Mouse (Mus musculus): ENCODE measurements around the gene Itpr1. TPM values are rescaled to one million over a fixed set of nuclear protein-coding genes. Genes with fewer than 3 reads are reported as not detected.

Gene Itpr1
- polyA plus RNA-seq, 1 experiment from 2014 or later = 22.4 TPM

DNA sequence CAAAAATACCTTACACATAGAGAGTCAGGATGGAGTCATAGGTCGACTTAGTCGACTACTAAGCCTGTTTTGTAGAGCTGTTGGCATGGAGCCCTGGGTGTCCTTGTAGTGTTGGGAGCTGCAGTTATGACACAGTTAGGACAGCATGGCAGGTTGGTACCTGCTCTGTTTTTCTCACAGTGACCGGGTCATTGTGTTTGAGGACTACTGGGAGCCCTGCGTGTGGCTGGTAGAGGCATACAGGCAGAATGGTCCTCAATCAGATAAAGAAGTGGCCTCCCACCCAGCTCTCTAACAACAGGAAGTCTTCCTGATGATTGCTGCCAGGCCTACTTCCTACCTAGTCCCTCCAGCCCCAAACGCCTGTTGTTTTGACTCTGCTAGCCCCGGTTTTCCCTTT lies 20.2 kb downstream of the Itpr1 start:
- Histone ChIP-seq H3K36me3 (ENCODE audit: control insufficient read depth, insufficient read depth, low read length) (no peaks in the 10 kb centered on the region), H3K27me3 (ENCODE audit: control insufficient read depth, insufficient read depth, low read length) (no peaks in the 10 kb centered on the region), H3K9me3 (ENCODE audit: control insufficient read depth, low read length) (no peaks in the 10 kb centered on the region), H3K4me2 (replicated peaks; ENCODE audit: low read depth, low read length) (no peak overlapping the region), H3K4me1 (ENCODE audit: control insufficient read depth, insufficient read depth, low read length) (peaks cover 49% of the 10 kb centered on the region), H3K27ac (ENCODE audit: low read depth, low read length) (peak overlapping the region; percentile 24), H3K9ac (ENCODE audit: low read depth, low read length) (no peak overlapping the region), H3K4me3 (ENCODE audit: low read length) (no peak overlapping the region)
- WGBS = 34% methylated on average over 6 of the region's 6 CpGs
- no peak for ATAC-seq (ENCODE audit: low FRiP score, low TSS enrichment)

DNA sequence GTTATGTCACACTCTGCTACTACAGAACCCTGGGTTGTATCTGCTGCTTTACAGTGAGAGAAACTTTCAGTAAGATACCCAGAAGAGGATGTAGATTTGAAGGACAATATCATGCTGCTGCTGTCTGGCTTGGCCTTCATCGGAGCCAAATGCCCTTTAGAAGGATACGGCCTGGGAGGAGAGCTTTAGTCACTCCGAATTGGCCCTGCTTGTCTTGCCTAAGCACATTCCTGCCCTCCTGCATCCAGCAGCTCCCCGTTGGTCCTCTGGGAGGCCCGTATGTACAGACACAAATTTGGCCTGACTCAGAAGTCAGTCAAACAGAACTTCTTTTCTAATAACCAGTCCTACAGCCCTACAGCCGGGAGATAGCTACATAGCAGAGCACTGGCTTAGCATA lies 21.6 kb downstream of the Itpr1 start:
- Histone ChIP-seq H3K4me2 (replicated peaks; ENCODE audit: low read depth, low read length) (no peak overlapping the region), H3K36me3 (ENCODE audit: control insufficient read depth, insufficient read depth, low read length) (no peaks in the 10 kb centered on the region), H3K4me1 (ENCODE audit: control insufficient read depth, insufficient read depth, low read length) (peaks cover 52% of the 10 kb centered on the region), H3K4me3 (ENCODE audit: low read length) (no peak overlapping the region), H3K9ac (ENCODE audit: low read depth, low read length) (no peak overlapping the region), H3K9me3 (ENCODE audit: control insufficient read depth, low read length) (no peaks in the 10 kb centered on the region), H3K27ac (ENCODE audit: low read depth, low read length) (0 out of 2 replicates have a peak overlapping the region, but pooled peaks have one; percentile 4), H3K27me3 (ENCODE audit: control insufficient read depth, insufficient read depth, low read length) (no peaks in the 10 kb centered on the region)
- ATAC-seq (ENCODE audit: low FRiP score, low TSS enrichment) = no peak
- WGBS = 61% methylated on average over 6 of the region's 6 CpGs

DNA sequence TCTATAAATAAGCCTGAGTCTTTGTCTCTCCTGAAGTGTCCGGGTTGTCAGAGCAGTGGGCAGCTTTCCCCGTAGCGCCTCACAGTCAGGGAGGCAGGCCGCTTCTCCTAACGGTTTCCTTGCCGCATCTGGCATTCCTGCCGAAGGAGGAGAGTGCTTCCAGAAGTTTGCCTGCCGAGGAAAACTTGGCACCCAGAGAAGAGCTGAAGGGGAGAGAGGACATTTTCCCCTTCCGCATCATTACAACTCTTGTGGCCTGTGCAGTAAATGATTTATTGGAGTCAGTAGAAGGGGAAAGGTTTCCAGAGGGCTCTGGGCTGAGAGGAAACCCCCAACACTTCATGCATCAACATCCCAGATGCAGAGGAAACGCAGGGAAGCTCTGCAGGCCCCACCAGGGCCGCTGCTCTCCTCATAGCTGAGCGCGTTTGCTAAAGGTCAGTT lies 22.8 kb downstream of the Itpr1 start:
- H3K36me3 ChIP-seq (ENCODE audit: control insufficient read depth, insufficient read depth, low read length) = no peaks in the 10 kb centered on the region
- no peak overlapping the region for H3K4me3 ChIP-seq (ENCODE audit: low read length)
- WGBS = 12% methylated on average over 13 of the region's 13 CpGs
- H3K27me3 ChIP-seq (ENCODE audit: control insufficient read depth, insufficient read depth, low read length) = no peaks in the 10 kb centered on the region
- peaks cover 52% of the 10 kb centered on the region for H3K4me1 ChIP-seq (ENCODE audit: control insufficient read depth, insufficient read depth, low read length)
- peak; percentile 73 for ATAC-seq (ENCODE audit: low FRiP score, low TSS enrichment)
- H3K4me2 ChIP-seq (replicated peaks; ENCODE audit: low read depth, low read length) = peak overlapping the region; percentile 11; the same call in 1 of the 2 replicates
- no peaks in the 10 kb centered on the region for H3K9me3 ChIP-seq (ENCODE audit: control insufficient read depth, low read length)
- H3K27ac ChIP-seq (ENCODE audit: low read depth, low read length) = peak overlapping the region; percentile 79
- no peak overlapping the region for H3K9ac ChIP-seq (ENCODE audit: low read depth, low read length)

DNA sequence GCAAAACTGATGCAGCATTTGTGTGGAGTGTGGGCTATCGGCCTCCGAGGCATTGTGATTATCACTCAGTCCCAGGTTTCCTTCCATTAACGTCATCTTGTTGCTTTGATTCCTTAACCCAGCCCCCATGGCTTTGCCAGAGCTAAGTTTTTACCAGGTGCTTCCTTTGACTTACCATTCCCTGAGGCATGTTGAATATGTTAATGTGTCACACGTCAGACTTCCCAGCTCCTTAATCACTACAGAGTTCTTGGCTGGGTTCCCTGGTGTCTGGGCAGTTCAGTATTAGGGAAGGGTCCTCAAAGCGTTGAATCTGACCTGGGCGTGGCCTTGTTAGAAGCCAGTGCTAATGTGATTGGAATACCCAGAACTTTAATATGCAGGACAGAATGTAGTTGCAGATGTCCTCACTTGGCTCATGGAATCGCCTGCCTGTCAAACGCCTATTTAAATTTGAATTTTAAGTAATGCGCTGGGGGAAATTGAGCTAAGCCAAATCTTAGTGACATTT lies 23.6 kb downstream of the Itpr1 start:
- WGBS = 54% methylated on average over 9 of the region's 9 CpGs
- Histone ChIP-seq H3K9ac (ENCODE audit: low read depth, low read length) (no peak overlapping the region), H3K36me3 (ENCODE audit: control insufficient read depth, insufficient read depth, low read length) (no peaks in the 10 kb centered on the region), H3K9me3 (ENCODE audit: control insufficient read depth, low read length) (no peaks in the 10 kb centered on the region), H3K4me3 (ENCODE audit: low read length) (no peak overlapping the region), H3K4me1 (ENCODE audit: control insufficient read depth, insufficient read depth, low read length) (peaks cover 49% of the 10 kb centered on the region), H3K4me2 (replicated peaks; ENCODE audit: low read depth, low read length) (peak overlapping the region; percentile 11; the same call in 1 of the 2 replicates), H3K27ac (ENCODE audit: low read depth, low read length) (peak overlapping the region; percentile 79; the same call in 1 of the 2 replicates), H3K27me3 (ENCODE audit: control insufficient read depth, insufficient read depth, low read length) (no peaks in the 10 kb centered on the region)
- peak; percentile 38; the same call in 1 of the 2 replicates for ATAC-seq (ENCODE audit: low FRiP score, low TSS enrichment)

DNA sequence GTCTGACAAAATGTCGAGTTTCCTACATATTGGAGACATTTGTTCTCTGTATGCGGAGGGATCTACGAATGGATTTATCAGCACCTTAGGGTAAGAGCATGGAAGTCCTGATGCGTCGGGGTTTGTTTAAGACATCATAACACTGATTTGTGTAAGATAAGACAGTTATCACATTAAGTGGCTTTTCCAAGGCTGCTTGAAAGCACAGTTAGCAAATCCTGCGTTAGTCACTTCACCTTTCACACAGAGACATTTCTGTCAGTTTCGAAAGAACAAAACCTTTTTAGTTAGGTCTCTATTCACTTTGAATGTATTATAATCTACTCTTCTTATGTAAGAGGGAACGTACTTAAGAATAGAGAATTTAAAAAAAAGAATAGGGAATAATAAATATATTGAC lies 24.1 kb downstream of the Itpr1 start:
- WGBS = 76% methylated on average over 8 of the region's 8 CpGs
- Histone ChIP-seq H3K36me3 (ENCODE audit: control insufficient read depth, insufficient read depth, low read length) (no peaks in the 10 kb centered on the region; the same call in 1 of the 2 replicates), H3K9me3 (ENCODE audit: control insufficient read depth, low read length) (no peaks in the 10 kb centered on the region), H3K4me1 (ENCODE audit: control insufficient read depth, insufficient read depth, low read length) (peaks cover 46% of the 10 kb centered on the region), H3K9ac (ENCODE audit: low read depth, low read length) (no peak overlapping the region), H3K27me3 (ENCODE audit: control insufficient read depth, insufficient read depth, low read length) (no peaks in the 10 kb centered on the region), H3K27ac (ENCODE audit: low read depth, low read length) (no peak overlapping the region; the same call in 1 of the 2 replicates), H3K4me3 (ENCODE audit: low read length) (no peak overlapping the region), H3K4me2 (replicated peaks; ENCODE audit: low read depth, low read length) (no peak overlapping the region)
- no peak for ATAC-seq (ENCODE audit: low FRiP score, low TSS enrichment)

DNA sequence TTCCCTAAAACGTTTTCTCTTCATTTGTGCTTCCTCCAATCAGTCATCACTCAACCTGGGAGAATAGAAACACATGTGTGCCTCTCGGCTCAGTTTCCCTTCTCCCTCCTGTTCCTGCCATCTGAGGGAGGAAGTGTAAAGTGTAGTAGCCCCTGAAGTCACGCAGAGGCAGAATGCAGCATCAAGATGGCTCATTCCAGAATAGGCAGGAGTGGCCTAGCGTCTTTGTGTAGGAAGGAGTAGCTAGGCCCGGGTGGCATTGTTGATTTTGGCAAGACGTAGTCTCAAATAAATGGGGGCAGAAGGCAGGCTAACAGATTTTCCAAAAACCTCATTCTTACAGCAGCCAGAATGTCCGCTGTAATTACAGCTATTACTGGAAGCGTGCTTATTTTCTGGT lies 24.7 kb downstream of the Itpr1 start:
- Histone ChIP-seq H3K9me3 (ENCODE audit: control insufficient read depth, low read length) (no peaks in the 10 kb centered on the region), H3K4me3 (ENCODE audit: low read length) (no peak overlapping the region), H3K27ac (ENCODE audit: low read depth, low read length) (no peak overlapping the region), H3K9ac (ENCODE audit: low read depth, low read length) (no peak overlapping the region), H3K36me3 (ENCODE audit: control insufficient read depth, insufficient read depth, low read length) (no peaks in the 10 kb centered on the region; the same call in 1 of the 2 replicates), H3K27me3 (ENCODE audit: control insufficient read depth, insufficient read depth, low read length) (no peaks in the 10 kb centered on the region), H3K4me1 (ENCODE audit: control insufficient read depth, insufficient read depth, low read length) (peaks cover 40% of the 10 kb centered on the region), H3K4me2 (replicated peaks; ENCODE audit: low read depth, low read length) (no peak overlapping the region)
- no peak for ATAC-seq (ENCODE audit: low FRiP score, low TSS enrichment)
- WGBS = 42% methylated on average over 8 of the region's 8 CpGs

DNA sequence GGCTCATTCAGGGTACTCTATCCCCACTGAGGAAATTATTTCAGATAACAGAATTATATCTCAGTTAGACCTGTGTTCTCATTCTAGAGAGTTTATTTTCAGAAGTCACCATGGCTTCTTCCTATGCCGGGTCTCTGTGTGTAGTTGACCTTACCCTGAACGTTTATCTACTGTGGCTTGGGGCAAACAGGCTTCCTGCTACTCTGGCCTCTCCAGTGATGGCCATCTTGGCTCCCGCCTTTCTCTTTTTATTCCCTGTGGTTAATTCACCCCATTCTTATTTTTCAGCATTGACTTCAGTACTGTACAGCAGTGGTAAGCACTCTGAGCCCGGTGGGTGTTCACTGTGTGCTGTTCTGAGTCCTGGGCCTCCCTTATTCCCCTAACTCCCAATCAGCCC lies 25.1 kb downstream of the Itpr1 start:
- Histone ChIP-seq H3K4me3 (ENCODE audit: low read length) (no peak overlapping the region), H3K4me2 (replicated peaks; ENCODE audit: low read depth, low read length) (no peak overlapping the region), H3K27ac (ENCODE audit: low read depth, low read length) (no peak overlapping the region), H3K27me3 (ENCODE audit: control insufficient read depth, insufficient read depth, low read length) (no peaks in the 10 kb centered on the region), H3K9ac (ENCODE audit: low read depth, low read length) (no peak overlapping the region), H3K4me1 (ENCODE audit: control insufficient read depth, insufficient read depth, low read length) (peaks cover 36% of the 10 kb centered on the region), H3K36me3 (ENCODE audit: control insufficient read depth, insufficient read depth, low read length) (no peaks in the 10 kb centered on the region; the same call in 1 of the 2 replicates), H3K9me3 (ENCODE audit: control insufficient read depth, low read length) (no peaks in the 10 kb centered on the region)
- ATAC-seq (ENCODE audit: low FRiP score, low TSS enrichment) = no peak
- WGBS = 60% methylated on average over 4 of the region's 4 CpGs

DNA sequence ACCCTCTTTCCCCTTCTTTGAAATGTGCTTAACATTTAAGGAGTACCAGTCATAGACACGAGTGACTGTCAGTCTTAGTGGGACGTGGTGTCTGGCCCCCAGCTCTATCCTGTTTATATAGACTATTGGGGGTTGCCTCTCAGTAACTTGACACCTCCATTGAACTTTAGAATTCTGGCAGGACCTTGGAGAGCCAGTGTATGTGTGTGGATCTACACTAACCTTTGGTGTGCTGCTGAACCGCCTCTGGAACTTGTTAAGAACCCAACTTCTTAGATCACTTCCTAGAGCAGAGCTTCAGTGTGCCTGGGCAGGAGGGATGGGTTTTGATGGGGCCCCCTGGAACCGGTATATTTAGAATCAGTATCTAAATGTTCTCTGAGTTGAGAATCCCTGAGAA lies 26.2 kb downstream of the Itpr1 start:
- no peak overlapping the region for H3K4me2 ChIP-seq (replicated peaks; ENCODE audit: low read depth, low read length)
- H3K9ac ChIP-seq (ENCODE audit: low read depth, low read length) = no peak overlapping the region
- no peak overlapping the region for H3K27ac ChIP-seq (ENCODE audit: low read depth, low read length)
- 30% methylated on average over 4 of the region's 4 CpGs for WGBS
- no peaks in the 10 kb centered on the region for H3K27me3 ChIP-seq (ENCODE audit: control insufficient read depth, insufficient read depth, low read length)
- no peaks in the 10 kb centered on the region; the same call in 1 of the 2 replicates for H3K36me3 ChIP-seq (ENCODE audit: control insufficient read depth, insufficient read depth, low read length)
- no peak for ATAC-seq (ENCODE audit: low FRiP score, low TSS enrichment)
- no peaks in the 10 kb centered on the region for H3K9me3 ChIP-seq (ENCODE audit: control insufficient read depth, low read length)
- no peak overlapping the region for H3K4me3 ChIP-seq (ENCODE audit: low read length)
- H3K4me1 ChIP-seq (ENCODE audit: control insufficient read depth, insufficient read depth, low read length) = peaks cover 30% of the 10 kb centered on the region

DNA sequence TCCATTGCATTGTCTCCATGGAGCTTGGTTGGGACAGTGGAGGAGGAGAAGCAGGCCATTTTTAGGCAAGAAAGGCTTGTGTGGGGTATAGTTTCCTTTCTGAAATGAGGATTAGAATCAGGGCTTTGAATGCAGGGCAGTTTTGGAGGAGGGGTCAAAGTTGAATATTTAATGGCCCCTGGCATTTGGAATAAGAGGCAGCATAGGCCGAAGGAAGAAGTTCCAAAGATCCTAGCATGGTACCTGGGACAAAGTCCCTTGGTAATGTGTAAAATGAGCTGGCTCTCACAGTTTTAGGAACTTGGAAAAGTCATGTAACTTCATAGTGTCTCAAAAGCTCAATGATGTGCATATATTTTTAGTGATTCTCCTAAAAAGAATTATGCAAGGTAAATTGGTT lies 27.1 kb downstream of the Itpr1 start:
- no peak overlapping the region for H3K4me3 ChIP-seq (ENCODE audit: low read length)
- no peak overlapping the region for H3K4me2 ChIP-seq (replicated peaks; ENCODE audit: low read depth, low read length)
- H3K27me3 ChIP-seq (ENCODE audit: control insufficient read depth, insufficient read depth, low read length) = no peaks in the 10 kb centered on the region
- no peaks in the 10 kb centered on the region for H3K9me3 ChIP-seq (ENCODE audit: control insufficient read depth, low read length)
- no peak for ATAC-seq (ENCODE audit: low FRiP score, low TSS enrichment)
- no peaks in the 10 kb centered on the region; the same call in 1 of the 2 replicates for H3K36me3 ChIP-seq (ENCODE audit: control insufficient read depth, insufficient read depth, low read length)
- H3K27ac ChIP-seq (ENCODE audit: low read depth, low read length) = no peak overlapping the region
- no peak overlapping the region for H3K9ac ChIP-seq (ENCODE audit: low read depth, low read length)
- WGBS = 77% methylated on average over 1 of the region's 1 CpGs
- H3K4me1 ChIP-seq (ENCODE audit: control insufficient read depth, insufficient read depth, low read length) = peaks cover 25% of the 10 kb centered on the region
